Mouse (Mus musculus): ENCODE results near the gene Sorbs1. TPM values are rescaled to one million over a fixed set of nuclear protein-coding genes. Genes with fewer than 3 reads are reported as not detected.

Gene Sorbs1
- polyA plus RNA-seq, 1 experiment from 2014 or later, result 90.6 TPM

DNA sequence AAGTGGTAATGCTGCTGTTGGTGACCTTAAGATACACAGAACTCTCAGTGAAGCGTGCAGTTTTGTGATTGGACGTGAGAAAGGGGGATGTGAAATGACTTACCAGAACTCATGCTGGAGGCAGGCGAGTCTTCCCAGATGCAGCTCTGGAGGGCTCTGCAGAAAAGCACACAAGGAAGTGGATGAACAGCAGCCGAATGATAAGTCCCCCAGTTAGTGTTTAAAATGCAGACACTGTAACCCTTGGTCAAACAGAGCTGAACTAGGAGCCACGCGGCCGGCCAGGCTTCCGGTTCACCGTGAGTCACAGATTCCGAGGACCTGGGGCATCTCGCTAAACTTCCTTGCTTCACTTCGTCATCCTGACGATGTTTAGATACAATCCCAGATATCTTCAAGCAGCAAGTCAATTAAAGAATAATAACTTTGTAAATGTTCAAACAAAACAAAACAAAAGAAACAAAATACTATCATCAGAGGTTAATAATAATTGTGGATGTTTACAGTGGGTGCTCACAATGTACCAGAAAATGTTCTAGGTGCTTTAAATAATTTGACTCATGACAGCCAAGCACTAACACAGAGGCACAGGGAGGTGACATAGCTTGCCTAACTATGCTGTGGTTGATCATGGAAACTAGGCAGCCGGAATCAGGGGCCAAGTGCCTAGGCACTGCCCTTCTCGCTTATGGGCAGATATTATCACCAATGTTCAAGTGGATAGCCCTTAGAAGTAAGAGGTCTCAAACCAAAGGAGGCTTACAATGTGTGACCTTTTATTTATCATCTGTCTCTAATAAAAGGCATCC lies 111.2 kb downstream of the Sorbs1 start:
- Histone ChIP-seq H3K9ac (ENCODE audit: low read depth, low read length) (no peak overlapping the region), H3K4me2 (no peak overlapping the region), H3K4me1 (ENCODE audit: control insufficient read depth, insufficient read depth, low read length) (peaks cover 37% of the 10 kb centered on the region), H3K9me3 (replicated peaks; ENCODE audit: control insufficient read depth, low read length) (no peaks in the 10 kb centered on the region), H3K4me3 (ENCODE audit: low read depth, low read length) (no peak overlapping the region), H3K36me3 (ENCODE audit: control insufficient read depth, insufficient read depth, low read length) (0 out of 2 replicates have a peak, but pooled peaks cover 2% of the 10 kb centered on the region), H3K27me3 (ENCODE audit: control insufficient read depth, insufficient read depth, low read length) (no peaks in the 10 kb centered on the region), H3K27ac (ENCODE audit: low read depth, low read length) (peak overlapping the region; percentile 46; the same call in 1 of the 2 replicates)
- 44% methylated on average over 15 of the region's 15 CpGs for WGBS (ENCODE audit: insufficient replicate concordance)
- no peak for ATAC-seq (replicated peaks; ENCODE audit: insufficient number of reproducible peaks, low FRiP score, low TSS enrichment)

DNA sequence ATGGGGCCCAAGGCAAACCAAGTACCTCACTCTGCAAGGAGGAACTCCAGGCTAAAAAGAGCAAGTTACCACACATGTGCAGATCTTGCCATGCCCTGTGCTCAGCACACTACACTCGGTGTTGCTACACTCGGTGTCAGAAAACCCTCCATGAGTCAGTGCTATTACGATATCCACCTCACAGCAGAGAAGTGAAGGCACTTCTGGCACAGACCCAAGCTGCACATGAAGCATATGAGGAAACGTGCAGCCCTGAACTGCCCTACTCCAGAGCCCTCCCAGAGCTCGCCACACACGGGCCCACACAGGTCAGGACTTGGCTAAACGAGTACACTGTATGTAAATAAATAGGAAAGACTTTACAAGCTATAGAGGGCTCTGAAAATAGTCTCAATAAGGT lies 112.4 kb downstream of the Sorbs1 start:
- Histone ChIP-seq H3K36me3 (ENCODE audit: control insufficient read depth, insufficient read depth, low read length) (0 out of 2 replicates have a peak, but pooled peaks cover 2% of the 10 kb centered on the region), H3K4me2 (no peak overlapping the region), H3K9me3 (replicated peaks; ENCODE audit: control insufficient read depth, low read length) (no peaks in the 10 kb centered on the region), H3K4me1 (ENCODE audit: control insufficient read depth, insufficient read depth, low read length) (peaks cover 33% of the 10 kb centered on the region), H3K4me3 (ENCODE audit: low read depth, low read length) (no peak overlapping the region), H3K27ac (ENCODE audit: low read depth, low read length) (no peak overlapping the region), H3K9ac (ENCODE audit: low read depth, low read length) (no peak overlapping the region), H3K27me3 (ENCODE audit: control insufficient read depth, insufficient read depth, low read length) (no peaks in the 10 kb centered on the region)
- 0 out of 2 replicates have a peak, but pooled peaks have one; percentile 29 for ATAC-seq (replicated peaks; ENCODE audit: insufficient number of reproducible peaks, low FRiP score, low TSS enrichment)
- WGBS (ENCODE audit: insufficient replicate concordance), result 57% methylated on average over 7 of the region's 7 CpGs

DNA sequence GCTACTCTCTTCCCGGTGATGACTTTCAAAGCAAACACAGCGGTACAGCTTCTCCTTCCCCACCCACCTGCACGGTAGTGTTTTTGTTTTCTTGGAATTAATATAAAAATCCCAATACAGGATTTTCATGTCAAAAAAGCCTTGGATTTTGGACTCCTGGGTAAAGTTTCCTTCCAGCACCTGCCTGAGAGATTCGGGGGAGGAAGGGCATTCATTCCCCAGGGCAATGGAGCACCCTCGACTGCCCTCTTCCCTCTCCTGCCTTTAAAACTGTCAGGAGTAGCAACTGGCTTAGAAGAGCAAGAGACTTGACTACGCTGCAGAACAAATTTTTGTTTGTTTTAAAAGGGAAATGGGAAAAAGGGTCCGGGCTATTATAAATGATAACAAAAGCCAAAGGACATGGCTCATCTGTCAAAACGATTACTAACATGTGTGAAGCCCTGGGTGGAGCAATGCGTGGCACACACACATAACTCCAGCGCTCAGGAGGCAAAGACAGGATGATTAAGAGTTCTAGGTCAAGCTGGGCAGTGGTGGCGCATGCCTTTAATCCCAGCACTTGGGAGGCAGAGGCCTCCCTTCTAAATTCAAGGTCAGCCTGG lies 113.1 kb downstream of the Sorbs1 start:
- Histone ChIP-seq H3K4me1 (ENCODE audit: control insufficient read depth, insufficient read depth, low read length) (peaks cover 34% of the 10 kb centered on the region), H3K36me3 (ENCODE audit: control insufficient read depth, insufficient read depth, low read length) (0 out of 2 replicates have a peak, but pooled peaks cover 2% of the 10 kb centered on the region), H3K9ac (ENCODE audit: low read depth, low read length) (no peak overlapping the region), H3K27me3 (ENCODE audit: control insufficient read depth, insufficient read depth, low read length) (no peaks in the 10 kb centered on the region), H3K9me3 (replicated peaks; ENCODE audit: control insufficient read depth, low read length) (no peaks in the 10 kb centered on the region), H3K27ac (ENCODE audit: low read depth, low read length) (0 out of 2 replicates have a peak overlapping the region, but pooled peaks have one; percentile 24), H3K4me3 (ENCODE audit: low read depth, low read length) (no peak overlapping the region), H3K4me2 (no peak overlapping the region)
- no peak for ATAC-seq (replicated peaks; ENCODE audit: insufficient number of reproducible peaks, low FRiP score, low TSS enrichment)
- 68% methylated on average over 11 of the region's 11 CpGs for WGBS (ENCODE audit: insufficient replicate concordance)

DNA sequence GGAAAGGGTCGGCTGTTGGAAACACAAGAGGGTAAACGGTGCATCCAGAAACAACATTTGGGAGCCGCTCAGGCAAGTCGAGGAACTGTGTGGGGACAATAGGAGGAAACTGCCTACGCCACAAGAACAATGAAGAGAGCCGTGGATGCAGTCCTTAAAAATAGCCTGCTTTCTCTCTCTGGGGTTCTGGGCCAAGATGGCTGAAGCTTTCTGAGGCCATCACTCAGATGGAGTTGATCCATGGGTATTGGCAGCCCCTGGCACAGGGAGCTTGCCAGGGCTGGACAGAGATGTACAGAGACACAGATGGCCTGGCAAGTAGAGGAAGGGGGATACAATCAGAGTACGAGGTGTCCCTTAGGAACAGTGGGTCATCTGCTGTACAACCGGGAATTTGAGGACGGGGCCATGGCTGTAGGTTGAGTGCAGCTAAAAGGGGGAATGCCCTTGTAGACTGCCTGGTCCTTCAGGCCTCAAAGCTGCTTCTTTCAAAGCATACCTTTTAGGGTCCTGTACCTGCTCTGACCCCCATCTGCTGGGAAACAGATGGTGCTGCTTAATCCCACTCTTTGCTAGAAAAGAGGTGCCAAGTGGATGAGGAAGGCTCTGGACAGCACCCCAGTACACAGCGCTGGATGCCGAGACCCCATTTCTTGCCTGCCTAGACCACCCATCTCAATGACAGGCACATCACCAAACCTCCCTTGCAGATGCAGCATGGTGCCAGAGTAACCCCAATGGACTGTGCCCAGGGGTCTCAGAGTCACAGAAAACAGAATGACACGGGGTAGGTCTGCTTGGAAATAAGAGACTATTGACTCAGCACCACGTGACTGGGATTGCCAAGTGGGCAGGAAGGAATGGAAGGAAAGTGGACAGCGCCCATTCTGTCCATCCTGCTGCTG lies 117.6 kb downstream of the Sorbs1 start:
- Histone ChIP-seq H3K27me3 (ENCODE audit: control insufficient read depth, insufficient read depth, low read length) (no peaks in the 10 kb centered on the region), H3K9me3 (replicated peaks; ENCODE audit: control insufficient read depth, low read length) (no peaks in the 10 kb centered on the region), H3K4me3 (ENCODE audit: low read depth, low read length) (no peak overlapping the region), H3K27ac (ENCODE audit: low read depth, low read length) (peak overlapping the region; percentile 68), H3K4me2 (no peak overlapping the region), H3K4me1 (ENCODE audit: control insufficient read depth, insufficient read depth, low read length) (peaks cover 23% of the 10 kb centered on the region), H3K9ac (ENCODE audit: low read depth, low read length) (no peak overlapping the region), H3K36me3 (ENCODE audit: control insufficient read depth, insufficient read depth, low read length) (0 out of 2 replicates have a peak, but pooled peaks cover 2% of the 10 kb centered on the region)
- no peak for ATAC-seq (replicated peaks; ENCODE audit: insufficient number of reproducible peaks, low FRiP score, low TSS enrichment)
- 78% methylated on average over 14 of the region's 14 CpGs for WGBS (ENCODE audit: insufficient replicate concordance)

DNA sequence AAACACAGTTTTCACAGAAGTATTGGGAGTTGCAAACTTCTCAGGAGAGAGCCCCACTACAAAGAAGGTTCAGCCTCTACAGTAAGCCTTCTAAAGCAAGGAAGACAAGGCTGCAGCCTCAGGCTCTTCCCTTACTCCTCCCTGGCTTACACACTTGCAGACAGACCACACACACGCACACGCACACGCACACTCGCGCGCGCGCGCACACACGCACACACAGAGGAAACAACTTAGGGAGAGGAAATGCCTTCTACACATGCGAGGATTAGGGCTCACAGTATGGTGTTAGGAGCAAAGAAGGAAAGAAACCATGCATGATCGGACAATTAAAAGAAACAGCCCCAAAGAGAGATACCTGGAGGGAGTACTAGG lies 118.3 kb downstream of the Sorbs1 start:
- no peak overlapping the region for H3K4me2 ChIP-seq
- H3K4me1 ChIP-seq (ENCODE audit: control insufficient read depth, insufficient read depth, low read length), result peaks cover 19% of the 10 kb centered on the region
- 85% methylated on average over 12 of the region's 12 CpGs for WGBS (ENCODE audit: insufficient replicate concordance)
- H3K27ac ChIP-seq (ENCODE audit: low read depth, low read length), result peak overlapping the region; percentile 68
- H3K9ac ChIP-seq (ENCODE audit: low read depth, low read length), result no peak overlapping the region; the same call in 1 of the 2 replicates
- H3K9me3 ChIP-seq (replicated peaks; ENCODE audit: control insufficient read depth, low read length), result no peaks in the 10 kb centered on the region
- no peaks in the 10 kb centered on the region for H3K27me3 ChIP-seq (ENCODE audit: control insufficient read depth, insufficient read depth, low read length)
- ATAC-seq (replicated peaks; ENCODE audit: insufficient number of reproducible peaks, low FRiP score, low TSS enrichment), result no peak
- H3K36me3 ChIP-seq (ENCODE audit: control insufficient read depth, insufficient read depth, low read length), result 0 out of 2 replicates have a peak, but pooled peaks cover 2% of the 10 kb centered on the region
- no peak overlapping the region for H3K4me3 ChIP-seq (ENCODE audit: low read depth, low read length)

DNA sequence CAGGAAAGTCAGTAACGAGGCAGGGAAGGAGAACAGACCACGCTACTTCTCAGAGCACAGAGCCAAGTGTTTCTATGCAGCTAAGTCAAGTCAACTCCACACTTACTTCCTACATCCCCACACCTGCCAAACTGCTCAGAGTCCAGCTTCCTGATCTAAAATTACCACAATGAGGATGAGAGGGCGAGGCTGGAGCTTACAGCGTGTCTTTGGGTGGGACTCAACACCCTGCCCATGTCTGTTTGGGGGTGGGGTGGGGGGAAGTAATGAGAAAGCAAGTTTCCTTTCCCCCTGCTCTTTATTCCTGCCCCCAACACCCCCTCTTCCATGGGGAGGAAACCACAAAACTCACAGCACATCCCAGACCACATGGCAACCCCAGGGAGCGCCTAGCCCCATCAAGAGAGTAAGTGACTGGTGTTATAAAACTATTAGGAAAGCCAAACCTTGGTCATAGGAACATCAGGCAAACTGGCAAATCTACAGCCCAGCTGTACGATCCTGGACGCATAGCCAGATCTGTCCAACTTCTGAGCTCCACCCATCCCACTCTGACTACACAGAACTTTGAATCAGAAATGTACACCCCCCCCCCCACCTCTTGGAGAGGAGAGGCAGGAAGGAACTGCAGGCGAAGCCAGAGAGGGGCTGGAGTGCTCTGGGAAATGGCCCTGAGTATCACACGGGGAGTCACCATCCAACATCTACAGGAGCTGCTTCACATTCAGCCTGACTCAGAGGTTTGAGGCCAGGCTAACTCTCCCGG lies 118.8 kb downstream of the Sorbs1 start:
- H3K27me3 ChIP-seq (ENCODE audit: control insufficient read depth, insufficient read depth, low read length), result no peaks in the 10 kb centered on the region
- H3K27ac ChIP-seq (ENCODE audit: low read depth, low read length), result peak overlapping the region; percentile 68
- 51% methylated on average over 10 of the region's 10 CpGs for WGBS (ENCODE audit: insufficient replicate concordance)
- H3K4me2 ChIP-seq, result no peak overlapping the region
- ATAC-seq (replicated peaks; ENCODE audit: insufficient number of reproducible peaks, low FRiP score, low TSS enrichment), result 0 out of 2 replicates have a peak, but pooled peaks have one; percentile 20
- H3K9me3 ChIP-seq (replicated peaks; ENCODE audit: control insufficient read depth, low read length), result no peaks in the 10 kb centered on the region
- H3K9ac ChIP-seq (ENCODE audit: low read depth, low read length), result no peak overlapping the region; the same call in 1 of the 2 replicates
- peaks cover 21% of the 10 kb centered on the region for H3K4me1 ChIP-seq (ENCODE audit: control insufficient read depth, insufficient read depth, low read length)
- no peak overlapping the region for H3K4me3 ChIP-seq (ENCODE audit: low read depth, low read length)
- 0 out of 2 replicates have a peak, but pooled peaks cover 2% of the 10 kb centered on the region for H3K36me3 ChIP-seq (ENCODE audit: control insufficient read depth, insufficient read depth, low read length)

DNA sequence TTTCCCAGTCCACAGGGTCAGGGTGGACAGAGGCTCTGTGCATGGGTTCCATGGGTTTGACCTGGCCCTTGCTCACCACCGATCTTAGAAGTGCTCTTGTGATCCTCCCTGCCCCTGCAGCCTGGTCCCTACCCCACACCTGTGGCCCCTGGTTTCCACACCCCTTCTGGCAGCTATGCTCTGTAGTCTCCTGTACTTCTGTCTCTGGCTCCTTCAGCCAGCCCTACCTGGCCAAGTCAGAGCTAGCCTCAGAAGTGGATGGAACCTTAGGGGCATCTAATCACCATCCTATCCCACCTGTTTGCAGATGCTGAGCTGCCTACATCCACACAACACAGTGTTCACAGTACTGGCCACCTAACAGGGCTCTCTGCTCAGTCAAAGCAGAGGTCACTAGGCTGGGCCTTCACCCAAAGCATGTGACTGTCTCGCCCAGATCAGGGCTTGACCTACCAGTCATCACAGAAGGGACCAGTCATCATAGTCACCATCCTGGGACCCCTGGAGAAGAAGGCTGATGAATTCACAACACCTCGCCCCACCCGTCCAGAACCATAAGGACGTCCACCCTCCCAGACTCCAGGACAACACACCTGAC lies 120.7 kb downstream of the Sorbs1 start:
- no peak overlapping the region for H3K9ac ChIP-seq (ENCODE audit: low read depth, low read length)
- ATAC-seq (replicated peaks; ENCODE audit: insufficient number of reproducible peaks, low FRiP score, low TSS enrichment), result no peak
- 0 out of 2 replicates have a peak, but pooled peaks cover under 1% of the 10 kb centered on the region for H3K36me3 ChIP-seq (ENCODE audit: control insufficient read depth, insufficient read depth, low read length)
- no peak overlapping the region for H3K4me2 ChIP-seq
- 85% methylated on average over 5 of the region's 5 CpGs for WGBS (ENCODE audit: insufficient replicate concordance)
- no peaks in the 10 kb centered on the region for H3K27me3 ChIP-seq (ENCODE audit: control insufficient read depth, insufficient read depth, low read length)
- H3K4me1 ChIP-seq (ENCODE audit: control insufficient read depth, insufficient read depth, low read length), result peaks cover 23% of the 10 kb centered on the region
- no peaks in the 10 kb centered on the region for H3K9me3 ChIP-seq (replicated peaks; ENCODE audit: control insufficient read depth, low read length)
- no peak overlapping the region for H3K4me3 ChIP-seq (ENCODE audit: low read depth, low read length)
- H3K27ac ChIP-seq (ENCODE audit: low read depth, low read length), result no peak overlapping the region

Data from heart, embryonic 11.5 days (tissue).